Mouse (Mus musculus) liver, embryonic 11.5 days (tissue): ENCODE measurements around the gene Dtx2. TPM values are rescaled to one million over a fixed set of nuclear protein-coding genes. Genes with fewer than 3 reads are reported as not detected.

Experiments used
- ATAC-seq: fragments of 200-750 bp; cut with Nextera tagmentation; replicated peaks from 2 replicates; pipeline ENCODE4 v1.8.0; 2017; ENCODE audit warnings: moderate number of reproducible peaks, mild to moderate bottlenecking, moderate TSS enrichment, moderate library complexity; ENCODE audit not compliant: low FRiP score
- DNase-seq: peaks from one replicate; pipeline ENCODE4 v3.0.0-alpha.2; 2017; ENCODE audit warnings: low spot score
- H3K27ac ChIP-seq: fragments of 300-500 bp; sonication (generic); 2 replicates; pipeline ENCODE4 v1.5.1; 2014; ENCODE audit warnings: mild to moderate bottlenecking, low read depth, low read length, control low read depth
- H3K27me3 ChIP-seq: fragments of 300-500 bp; sonication (generic); replicated peaks from 2 replicates; pipeline ENCODE4 v1.6.1; 2014; ENCODE audit warnings: low read length, mixed read lengths; ENCODE audit not compliant: control insufficient read depth, insufficient read depth
- H3K36me3 ChIP-seq: fragments of 300-500 bp; sonication (generic); 2 replicates; pipeline ENCODE4 v1.6.1; 2014; ENCODE audit warnings: mild to moderate bottlenecking, low read length, moderate library complexity, mixed read lengths; ENCODE audit not compliant: control insufficient read depth, insufficient read depth
- H3K4me1 ChIP-seq: fragments of 300-500 bp; sonication (generic); replicated peaks from 2 replicates; pipeline ENCODE4 v1.6.1; 2014; ENCODE audit warnings: low read length, mixed read lengths; ENCODE audit not compliant: control insufficient read depth, insufficient read depth
- H3K4me2 ChIP-seq: fragments of 300-500 bp; sonication (generic); 2 replicates; pipeline ENCODE4 v1.6.1; 2014; ENCODE audit warnings: mild to moderate bottlenecking, control low read depth, moderate library complexity
- H3K4me3 ChIP-seq: fragments of 300-500 bp; sonication (generic); 2 replicates; pipeline ENCODE4 v1.5.1; 2014; ENCODE audit warnings: low read depth, low read length, control low read depth
- H3K9ac ChIP-seq: fragments of 300-500 bp; sonication (generic); 2 replicates; pipeline ENCODE4 v1.6.1; 2014; ENCODE audit warnings: low read depth, low read length, control low read depth
- H3K9me3 ChIP-seq: fragments of 300-500 bp; sonication (generic); 2 replicates; pipeline ENCODE4 v1.6.1; 2016; ENCODE audit warnings: low read length, inconsistent platforms, mixed read lengths; ENCODE audit not compliant: control insufficient read depth
- WGBS: fragments of 180-500 bp; shearing (Covaris S2); extraction: QIAGEN DNeasy Blood & Tissue Kit; methylation state at CpG from one replicate; pipeline ENCODE4 v1.1.7; 2014; 5-methylcytosine and 5-hydroxymethylcytosine counted together
- polyA plus RNA-seq: library from polyadenylated mRNA; unstranded; fragments of >200 nt; fragmentation: Nextera tagmentation; extraction: Ambion mirVana; gene quantifications from 2 replicates; pipeline ENCODE4 v1.2.1, GENCODE M21; 2014

The Dtx2 gene
- polyA plus RNA-seq, 1 experiment from 2014 or later = 20.3 TPM

- Histone ChIP-seq H3K27ac (no peak overlapping the region), H3K36me3 (no peaks in the 10 kb centered on the region), H3K4me2 (no peak overlapping the region), H3K27me3 (no peaks in the 10 kb centered on the region), H3K9me3 (no peaks in the 10 kb centered on the region), H3K4me1 (no peaks in the 10 kb centered on the region), H3K9ac (no peak overlapping the region), H3K4me3 (no peak overlapping the region)
- DNase-seq (no peak), ATAC-seq (no peak)
- WGBS = 70% methylated on average over 6 of the region's 6 CpGs
Measured at GRCm38 (mm10) chr5:135984546-135985044, 10.0 kb upstream of the Dtx2 start.

DNA sequence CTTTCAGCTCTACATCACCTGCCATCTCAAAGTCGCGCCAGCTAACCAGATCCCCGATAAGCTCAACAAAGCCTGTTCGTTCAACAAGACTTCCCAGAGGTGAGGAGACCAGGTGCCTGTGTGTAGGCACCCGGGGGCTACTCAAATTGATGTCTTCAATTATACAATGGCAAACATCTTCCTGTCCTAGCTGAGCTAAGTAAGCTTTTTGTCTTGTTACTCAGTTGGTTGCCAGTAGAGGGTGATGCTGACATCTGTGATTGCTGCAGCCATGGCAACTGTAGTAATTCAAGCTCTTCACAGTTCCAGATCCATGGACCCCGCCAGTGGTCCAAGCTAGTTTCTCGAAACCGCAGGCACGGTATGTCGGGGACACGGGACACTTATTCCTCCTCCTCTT, 7.4 kb upstream of the Dtx2 start:
- 54% methylated on average over 11 of the region's 11 CpGs for WGBS
- no peaks in the 10 kb centered on the region for H3K27me3 ChIP-seq
- no peak overlapping the region for H3K27ac ChIP-seq
- H3K4me3 ChIP-seq = no peak overlapping the region
- no peaks in the 10 kb centered on the region for H3K9me3 ChIP-seq
- no peak overlapping the region for H3K4me2 ChIP-seq
- ATAC-seq (no peak), DNase-seq (no peak)
- no peaks in the 10 kb centered on the region for H3K36me3 ChIP-seq
- no peak overlapping the region for H3K9ac ChIP-seq
- H3K4me1 ChIP-seq = no peaks in the 10 kb centered on the region

DNA sequence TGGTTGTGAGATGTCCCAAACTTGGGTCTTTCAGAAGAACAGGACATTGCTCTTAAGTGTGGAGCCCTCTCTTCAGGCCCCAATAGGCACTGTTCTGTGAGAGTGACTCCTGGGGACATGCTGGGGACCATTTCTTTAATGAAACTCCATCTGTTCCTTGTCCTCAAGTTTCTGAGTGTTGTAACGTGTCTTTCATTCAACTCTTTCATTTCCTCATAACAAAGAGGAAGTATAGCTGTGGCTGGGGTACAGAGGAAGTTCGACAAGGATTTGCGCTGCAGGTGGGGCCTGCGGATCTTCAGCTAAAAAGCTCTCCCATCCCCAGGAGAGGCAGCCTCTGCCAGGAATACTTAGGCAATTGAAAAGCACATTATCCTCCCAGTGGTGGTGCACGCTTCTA, 4.0 kb upstream of the Dtx2 start:
- Histone ChIP-seq H3K4me1 (peaks cover 4% of the 10 kb centered on the region), H3K9me3 (no peaks in the 10 kb centered on the region), H3K27ac (no peak overlapping the region), H3K36me3 (no peaks in the 10 kb centered on the region), H3K9ac (no peak overlapping the region), H3K4me3 (no peak overlapping the region), H3K27me3 (no peaks in the 10 kb centered on the region), H3K4me2 (no peak overlapping the region)
- WGBS = 47% methylated on average over 5 of the region's 5 CpGs
- ATAC-seq (no peak), DNase-seq (no peak)

GRCm38 (mm10) chr5:135993381-135993965, 1.1 kb upstream of the Dtx2 start:
- Histone ChIP-seq H3K27me3 (no peaks in the 10 kb centered on the region), H3K27ac (no peak overlapping the region), H3K4me2 (no peak overlapping the region), H3K4me3 (no peak overlapping the region), H3K4me1 (peaks cover 4% of the 10 kb centered on the region), H3K9ac (no peak overlapping the region), H3K36me3 (peaks cover 2% of the 10 kb centered on the region; the same call in 1 of the 2 replicates), H3K9me3 (no peaks in the 10 kb centered on the region)
- DNase-seq (no peak), ATAC-seq (no peak)
- 58% methylated on average over 5 of the region's 5 CpGs for WGBS

DNA sequence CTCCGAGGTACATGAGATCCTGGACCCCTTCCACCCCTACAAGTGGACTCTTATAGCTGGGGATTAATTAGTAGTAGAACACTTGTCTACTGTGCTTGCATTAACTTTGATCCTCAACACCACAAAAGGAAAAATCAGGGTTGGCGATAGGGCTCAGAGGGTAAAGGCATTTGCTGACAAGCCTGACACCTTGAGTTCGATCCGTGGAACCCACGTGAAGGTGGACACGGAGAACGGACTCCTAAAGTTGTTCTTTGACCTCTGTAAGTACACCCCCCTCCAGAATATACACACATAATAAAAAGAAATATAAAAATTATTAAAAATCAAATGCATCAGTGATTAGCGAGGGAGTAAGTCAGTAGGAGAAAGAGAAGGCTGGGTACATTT, 270 bp upstream of the Dtx2 start:
- H3K4me1 ChIP-seq = peaks cover 4% of the 10 kb centered on the region
- no peak overlapping the region for H3K27ac ChIP-seq
- no peak overlapping the region for H3K4me2 ChIP-seq
- ATAC-seq = peak; percentile 24
- no peak for DNase-seq
- H3K27me3 ChIP-seq = no peaks in the 10 kb centered on the region
- peaks cover 8% of the 10 kb centered on the region; the same call in 1 of the 2 replicates for H3K36me3 ChIP-seq
- no peaks in the 10 kb centered on the region for H3K9me3 ChIP-seq
- 65% methylated on average over 8 of the region's 8 CpGs for WGBS
- no peak overlapping the region; the same call in 1 of the 2 replicates for H3K9ac ChIP-seq
- peak overlapping the region; percentile 79 for H3K4me3 ChIP-seq

- Histone ChIP-seq H3K4me1 (peaks cover 4% of the 10 kb centered on the region), H3K27ac (no peak overlapping the region), H3K27me3 (no peaks in the 10 kb centered on the region), H3K36me3 (peaks cover 8% of the 10 kb centered on the region; the same call in 1 of the 2 replicates), H3K4me3 (no peak overlapping the region), H3K9me3 (no peaks in the 10 kb centered on the region), H3K4me2 (peak overlapping the region; percentile 92; the same call in 1 of the 2 replicates), H3K9ac (no peak overlapping the region)
- ATAC-seq = no peak
- no peak for DNase-seq
- 89% methylated on average over 8 of the region's 8 CpGs for WGBS
Measured at GRCm38 (mm10) chr5:135996162-135996561, 1.6 kb downstream of the Dtx2 start.

DNA sequence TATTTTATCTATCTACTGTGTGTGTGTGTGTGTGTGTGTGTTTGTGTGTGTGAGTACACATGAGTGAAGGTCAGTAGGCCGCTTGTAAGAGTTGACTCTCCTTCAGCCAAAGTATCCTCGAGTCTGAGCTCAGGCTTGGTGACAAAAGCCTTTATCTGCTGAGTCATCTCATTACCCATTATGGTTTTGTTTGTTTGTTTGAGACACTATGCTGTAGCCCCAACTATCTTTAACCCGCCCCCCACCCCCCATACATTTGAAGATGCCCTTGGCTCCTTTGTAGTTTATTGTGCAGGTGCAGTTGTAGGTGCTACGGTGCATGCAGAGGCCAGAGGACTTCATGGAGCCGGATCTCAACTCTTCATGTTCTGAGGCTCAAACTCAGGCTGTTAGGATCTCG, 6.6 kb downstream of the Dtx2 start:
- Histone ChIP-seq H3K27me3 (no peaks in the 10 kb centered on the region), H3K27ac (no peak overlapping the region), H3K9ac (no peak overlapping the region), H3K36me3 (peaks cover 8% of the 10 kb centered on the region; the same call in 1 of the 2 replicates), H3K4me1 (no peaks in the 10 kb centered on the region; the same call in 1 of the 2 replicates), H3K9me3 (no peaks in the 10 kb centered on the region), H3K4me3 (no peak overlapping the region), H3K4me2 (no peak overlapping the region)
- ATAC-seq (no peak), DNase-seq (no peak)
- 88% methylated on average over 6 of the region's 6 CpGs for WGBS

DNA sequence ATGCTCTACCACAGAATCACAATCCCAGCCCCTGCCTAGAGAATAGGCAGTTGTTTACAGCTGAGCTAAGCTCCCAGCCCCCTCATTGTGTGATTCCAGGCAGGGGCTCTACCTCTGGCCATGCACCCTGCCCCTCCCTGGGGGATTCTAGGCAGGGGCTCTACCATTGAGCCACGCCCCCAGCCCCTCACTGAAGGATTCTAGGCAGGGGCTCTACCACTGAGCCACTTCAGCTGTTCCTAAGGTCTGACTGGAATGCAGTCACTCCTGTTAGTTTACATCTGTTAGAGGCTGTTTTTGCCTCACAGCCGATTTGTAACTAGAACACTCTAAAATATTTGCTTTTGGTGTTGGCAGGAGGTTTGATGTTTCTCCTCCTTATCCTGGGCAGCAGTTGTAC, 7.7 kb downstream of the Dtx2 start:
- no peak overlapping the region for H3K4me3 ChIP-seq
- DNase-seq = no peak
- no peak overlapping the region for H3K27ac ChIP-seq
- H3K9ac ChIP-seq = no peak overlapping the region
- 57% methylated on average over 2 of the region's 2 CpGs for whole genome bisulfite sequencing
- H3K27me3 ChIP-seq = no peaks in the 10 kb centered on the region
- no peaks in the 10 kb centered on the region for H3K9me3 ChIP-seq
- H3K4me1 ChIP-seq = no peaks in the 10 kb centered on the region; the same call in 1 of the 2 replicates
- H3K36me3 ChIP-seq = peaks cover 8% of the 10 kb centered on the region; the same call in 1 of the 2 replicates
- ATAC-seq = no peak
- H3K4me2 ChIP-seq = no peak overlapping the region

DNA sequence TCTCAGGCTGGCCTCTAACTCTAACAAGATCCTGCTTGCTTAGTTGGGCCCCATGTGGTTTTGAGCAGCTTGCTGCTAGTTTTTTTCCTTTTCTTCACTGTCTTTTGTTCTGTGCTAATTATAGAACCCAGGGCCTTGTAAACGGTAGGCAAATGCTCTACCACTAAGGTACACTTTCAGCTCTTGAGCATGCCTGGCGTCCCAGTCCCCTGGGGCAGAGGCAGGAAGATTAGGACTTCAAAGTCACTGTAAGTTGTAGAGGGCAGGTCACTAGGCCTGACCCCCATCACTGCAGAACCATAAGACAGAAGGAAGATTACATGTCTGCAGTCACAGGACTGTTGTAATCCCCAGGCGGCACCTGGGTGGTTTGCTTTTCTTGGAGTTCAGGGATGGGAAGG, 8.2 kb downstream of the Dtx2 start:
- Histone ChIP-seq H3K27me3 (no peaks in the 10 kb centered on the region), H3K4me3 (no peak overlapping the region), H3K9ac (no peak overlapping the region), H3K4me1 (peaks cover 2% of the 10 kb centered on the region; the same call in 1 of the 2 replicates), H3K4me2 (no peak overlapping the region), H3K9me3 (no peaks in the 10 kb centered on the region), H3K27ac (no peak overlapping the region), H3K36me3 (peaks cover 8% of the 10 kb centered on the region; the same call in 1 of the 2 replicates)
- WGBS = 46% methylated on average over 3 of the region's 3 CpGs
- ATAC-seq (no peak), DNase-seq (no peak)
